Mouse (Mus musculus) MEL (cell line): Measurements from ENCODE around the gene Nacc2.

Source experiments
- GABPA ChIP-seq: IDR thresholded peaks from 2 replicates; pipeline ENCODE4 v1.6.1; 2012; ENCODE audit warnings: low read depth, mild to moderate bottlenecking, inconsistent platforms, low read length, improper control_type of control experiment, moderate library complexity
- ZMIZ1 ChIP-seq: IDR thresholded peaks from 2 replicates; pipeline ENCODE4 v1.6.1; 2012; ENCODE audit warnings: low read depth, mild to moderate bottlenecking, inconsistent platforms, low read length, improper control_type of control experiment, moderate library complexity

DNA sequence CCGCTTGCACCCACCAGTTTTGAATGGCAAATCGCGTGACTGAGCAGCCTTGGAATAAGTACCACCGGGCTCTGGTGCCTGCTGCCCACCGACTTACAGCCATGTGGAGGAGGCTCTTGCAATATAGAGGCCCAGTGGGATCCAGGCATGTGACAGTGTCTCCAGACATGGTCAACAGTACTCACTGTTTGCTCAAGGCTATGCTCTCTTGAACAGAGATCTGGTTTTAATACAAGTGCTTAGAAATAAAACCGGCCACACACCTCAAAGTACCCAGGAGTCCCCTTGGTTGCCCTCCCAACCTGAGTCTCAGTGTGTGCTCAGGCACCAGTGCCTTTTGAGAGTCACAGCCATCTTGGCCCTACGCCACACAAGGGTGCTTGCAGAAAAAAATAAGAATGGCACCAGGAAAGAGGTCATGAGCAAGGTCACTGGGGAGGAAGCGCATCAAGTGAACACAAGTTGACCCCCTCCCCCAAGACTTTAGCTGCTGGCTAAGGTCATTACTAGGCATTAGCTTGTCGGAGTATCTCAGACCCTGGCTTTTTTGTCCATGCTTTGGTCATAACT is at the start of gene Nacc2:
- TF ChIP-seq ZMIZ1 (no peak), GABPA (no peak)
